In the genomic region with DNA sequence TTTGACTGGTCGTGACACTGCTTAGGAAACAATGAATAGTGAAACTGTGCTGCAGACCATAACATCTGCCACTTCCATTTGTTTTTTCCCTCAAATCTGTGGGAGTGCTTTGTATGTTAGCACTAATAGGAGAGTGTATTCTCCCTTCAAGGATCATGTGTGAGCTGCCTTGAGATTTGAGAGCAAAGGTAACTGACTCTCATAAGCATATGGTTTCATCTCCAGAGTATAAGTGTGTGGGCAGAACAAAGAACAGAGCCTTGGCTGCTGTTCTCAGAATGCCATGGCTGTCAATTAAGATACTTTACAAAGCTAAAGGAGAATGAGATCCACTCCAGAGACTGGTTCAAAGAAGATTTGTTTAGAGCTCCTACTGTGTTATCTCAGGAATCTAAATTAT, we compare ENCODE assay signal across 18 mouse cellular contexts.
DNase-seq lines count a peak whose midpoint lies in the region; ATAC-seq and TF ChIP-seq lines count a peak whose summit lies in the region.
"Had no signal": no experiment of that assay in that cellular context is flagged by ENCODE, and none has a peak within 500 bp of the region (broad histone marks: within the 10 kb centered on the region; RNA-seq: fewer than 3 reads in every experiment).

No protein-coding gene starts in this region.

- peak; percentile 18 to 24 for DNase-seq in layer of hippocampus, adult 2 months (ENCODE audit: low spot score in 2 of 2)
- no peak for DNase-seq in layer of hippocampus, postnatal 36 days
- DNase-seq in midbrain, embryonic 14.5 days, result peak; percentile 7
- no peak for DNase-seq in midbrain, embryonic 10.5 days (ENCODE audit: low spot score)
- DNase-seq in brain, adult 2 months (ENCODE audit: low read depth, low spot score), result peak; percentile 60
- no peak for DNase-seq in heart, postnatal 4 days
- no peak for DNase-seq in kidney, adult 2 months
- DNase-seq: cerebellum, adult 18-20 months; cerebellum, adult 9-11 months; cerebellum, postnatal 36 days; gastrocnemius, adult 2 months; gastrocnemius, postnatal 25 days; heart, postnatal 36 days had no signal

- no peak overlapping the region for H3K9ac ChIP-seq in midbrain, embryonic 14.5 days (replicated peaks; ENCODE audit: low read length)
- no peak overlapping the region for H3K9ac ChIP-seq in midbrain, embryonic 16.5 days (ENCODE audit: low read depth, low read length)
- H3K9ac ChIP-seq: forebrain, embryonic 12.5 days; heart, embryonic 12.5 days; hindbrain, embryonic 14.5 days had no signal

- no peak for TF ChIP-seq POLR2A in kidney, adult 2 months (IDR thresholded peaks at IDR 0.05; ENCODE audit: low read depth, low read length)

- no peaks in the 10 kb centered on the region for H3K36me3 ChIP-seq in midbrain, embryonic 14.5 days (ENCODE audit: control insufficient read depth, insufficient read depth, low read length)
- H3K36me3 ChIP-seq in midbrain, embryonic 10.5 days, result no peaks in the 10 kb centered on the region
- no peaks in the 10 kb centered on the region for H3K36me3 ChIP-seq in midbrain, embryonic 16.5 days (ENCODE audit: control insufficient read depth, insufficient read depth, low read length)
- no peaks in the 10 kb centered on the region for H3K36me3 ChIP-seq in kidney, adult 2 months (ENCODE audit: control insufficient read depth, insufficient read depth, low read length)
- H3K36me3 ChIP-seq: forebrain, embryonic 12.5 days; heart, embryonic 12.5 days had no signal

- no peak overlapping the region for H3K4me2 ChIP-seq in midbrain, embryonic 14.5 days (ENCODE audit: low read length)
- no peak overlapping the region for H3K4me2 ChIP-seq in midbrain, embryonic 16.5 days (ENCODE audit: low read length)
- H3K4me2 ChIP-seq: forebrain, embryonic 12.5 days; heart, embryonic 12.5 days; hindbrain, embryonic 14.5 days had no signal

- no peak for TF ChIP-seq CTCF in layer of hippocampus, adult 2 months (conservative IDR thresholded peaks at IDR 0.05)
- no peak for TF ChIP-seq CTCF in kidney, adult 2 months (conservative IDR thresholded peaks at IDR 0.05; ENCODE audit: insufficient read depth, insufficient read length, low read depth, low read length)

- H3K9me3 ChIP-seq in midbrain, embryonic 14.5 days (ENCODE audit: control insufficient read depth, low read length), result no peaks in the 10 kb centered on the region
- H3K9me3 ChIP-seq in midbrain, embryonic 10.5 days (replicated peaks), result no peaks in the 10 kb centered on the region
- no peaks in the 10 kb centered on the region for H3K9me3 ChIP-seq in midbrain, embryonic 16.5 days (replicated peaks; ENCODE audit: control insufficient read depth, low read length, poor library complexity, severe bottlenecking)
- H3K9me3 ChIP-seq: forebrain, embryonic 12.5 days; heart, embryonic 12.5 days had no signal

- WGBS in midbrain, embryonic 14.5 days, result 38% methylated on average over 1 of the region's 1 CpGs
- 70% methylated on average over 1 of the region's 1 CpGs for WGBS in midbrain, embryonic 10.5 days
- 61% methylated on average over 1 of the region's 1 CpGs for WGBS in midbrain, embryonic 16.5 days
- WGBS in kidney, adult 2 months, result 63% methylated on average over 1 of the region's 1 CpGs

- no peaks in the 10 kb centered on the region for H3K27me3 ChIP-seq in midbrain, embryonic 14.5 days (ENCODE audit: control insufficient read depth, insufficient read depth, low read length)
- H3K27me3 ChIP-seq in midbrain, embryonic 10.5 days (ENCODE audit: low read depth, poor library complexity, severe bottlenecking), result peaks cover 9% of the 10 kb centered on the region; the same call in 1 of the 2 replicates
- no peaks in the 10 kb centered on the region for H3K27me3 ChIP-seq in midbrain, embryonic 16.5 days (ENCODE audit: control insufficient read depth, insufficient read depth, low read depth, low read length)
- H3K27me3 ChIP-seq in kidney, adult 2 months (replicated peaks; ENCODE audit: control insufficient read depth, insufficient read depth, low read length), result no peaks in the 10 kb centered on the region; the same call in 1 of the 2 replicates
- H3K27me3 ChIP-seq: forebrain, embryonic 12.5 days; heart, embryonic 12.5 days had no signal

- H3K4me1 ChIP-seq in midbrain, embryonic 14.5 days (ENCODE audit: control insufficient read depth, insufficient read depth, low read length), result peaks cover 3% of the 10 kb centered on the region; the same call in 1 of the 2 replicates
- H3K4me1 ChIP-seq in midbrain, embryonic 10.5 days, result peaks cover 7% of the 10 kb centered on the region
- 0 out of 2 replicates have a peak, but pooled peaks cover 2% of the 10 kb centered on the region for H3K4me1 ChIP-seq in midbrain, embryonic 16.5 days (ENCODE audit: control insufficient read depth, insufficient read depth, low read length)
- H3K4me1 ChIP-seq in kidney, adult 2 months (ENCODE audit: control insufficient read depth, insufficient read depth, low read length), result no peaks in the 10 kb centered on the region
- H3K4me1 ChIP-seq: forebrain, embryonic 12.5 days; heart, embryonic 12.5 days had no signal

- peak overlapping the region; percentile 57; the same call in 1 of the 2 replicates for H3K27ac ChIP-seq in layer of hippocampus, adult 2 months
- H3K27ac ChIP-seq in midbrain, embryonic 14.5 days (replicated peaks; ENCODE audit: low read depth, low read length), result no peak overlapping the region
- no peak overlapping the region for H3K27ac ChIP-seq in midbrain, embryonic 10.5 days (replicated peaks)
- no peak overlapping the region for H3K27ac ChIP-seq in midbrain, embryonic 16.5 days (ENCODE audit: low read length)
- no peak overlapping the region for H3K27ac ChIP-seq in kidney, adult 2 months (ENCODE audit: insufficient read depth, low read depth, low read length)
- H3K27ac ChIP-seq: forebrain, embryonic 12.5 days; gastrocnemius, adult 2 months; hindbrain, embryonic 14.5 days had no signal

- ATAC-seq in midbrain, embryonic 14.5 days (ENCODE audit: low FRiP score, low TSS enrichment), result no peak
- ATAC-seq in midbrain, embryonic 16.5 days, result 0 out of 2 replicates have a peak, but pooled peaks have one; percentile 17
- ATAC-seq: forebrain, embryonic 16.5 days had no signal

- H3K4me3 ChIP-seq in layer of hippocampus, adult 2 months, result no peak overlapping the region
- no peak overlapping the region for H3K4me3 ChIP-seq in midbrain, embryonic 14.5 days (replicated peaks; ENCODE audit: low read depth, low read length)
- H3K4me3 ChIP-seq in midbrain, embryonic 10.5 days, result no peak overlapping the region
- no peak overlapping the region for H3K4me3 ChIP-seq in midbrain, embryonic 16.5 days (ENCODE audit: low read depth, low read length)
- no peak overlapping the region for H3K4me3 ChIP-seq in kidney, adult 2 months (ENCODE audit: insufficient read depth, low read depth, low read length)
- H3K4me3 ChIP-seq: forebrain, embryonic 12.5 days; gastrocnemius, adult 2 months; heart, embryonic 12.5 days had no signal

Comparison
In these comparisons a context has a peak if more than half of its experiments do, and no peak if none do; other contexts are left out.
1. DNase-seq: peak in layer of hippocampus, adult 2 months (2 of 2), midbrain, embryonic 14.5 days (single experiment) and brain, adult 2 months (single experiment); none in layer of hippocampus, postnatal 36 days (0 of 2), midbrain, embryonic 10.5 days (single experiment), heart, postnatal 4 days (single experiment) and kidney, adult 2 months (single experiment).